Mouse (Mus musculus): ENCODE measurements around the gene Tspan18. TPM values are rescaled to one million over a fixed set of nuclear protein-coding genes. Genes with fewer than 3 reads are reported as not detected.

Gene Tspan18
- polyA plus RNA-seq, 1 experiment from 2014 or later = 44.8 TPM

GRCm38 (mm10) chr2:93154486-93155032, 179.7 kb downstream of the Tspan18 start:
- H3K27ac ChIP-seq = no peak overlapping the region
- H3K27me3 ChIP-seq = no peaks in the 10 kb centered on the region
- H3K9ac ChIP-seq = no peak overlapping the region
- no peak for ATAC-seq (replicated peaks; ENCODE audit: low FRiP score)
- H3K4me2 ChIP-seq = no peak overlapping the region
- 74% methylated on average over 1 of the region's 1 CpGs for WGBS
- no peaks in the 10 kb centered on the region for H3K4me1 ChIP-seq
- H3K4me3 ChIP-seq (replicated peaks) = no peak overlapping the region
- no peaks in the 10 kb centered on the region for H3K9me3 ChIP-seq (replicated peaks)
- no peaks in the 10 kb centered on the region for H3K36me3 ChIP-seq

GRCm38 (mm10) chr2:93153833-93154232, 180.5 kb downstream of the Tspan18 start:
- 100% methylated on average over 1 of the region's 1 CpGs for WGBS
- ATAC-seq (replicated peaks; ENCODE audit: low FRiP score) = no peak

GRCm38 (mm10) chr2:93152883-93153491, 181.3 kb downstream of the Tspan18 start:
- no peaks in the 10 kb centered on the region for H3K27me3 ChIP-seq
- no peak overlapping the region for H3K27ac ChIP-seq
- H3K9ac ChIP-seq = no peak overlapping the region
- H3K36me3 ChIP-seq = no peaks in the 10 kb centered on the region
- no peak for ATAC-seq (replicated peaks; ENCODE audit: low FRiP score)
- no peaks in the 10 kb centered on the region for H3K4me1 ChIP-seq
- no peak overlapping the region for H3K4me2 ChIP-seq
- no peak overlapping the region for H3K4me3 ChIP-seq (replicated peaks)
- WGBS = 87% methylated on average over 7 of the region's 7 CpGs
- H3K9me3 ChIP-seq (replicated peaks) = no peaks in the 10 kb centered on the region

More at GRCm38 (mm10) chr2:93153833-93154232, 180.5 kb downstream of the Tspan18 start:
- Histone ChIP-seq H3K4me2 (no peak overlapping the region), H3K9ac (no peak overlapping the region), H3K36me3 (no peaks in the 10 kb centered on the region), H3K27me3 (no peaks in the 10 kb centered on the region), H3K4me3 (replicated peaks) (no peak overlapping the region), H3K4me1 (no peaks in the 10 kb centered on the region), H3K27ac (no peak overlapping the region), H3K9me3 (replicated peaks) (no peaks in the 10 kb centered on the region)

GRCm38 (mm10) chr2:93152191-93152601, 182.1 kb downstream of the Tspan18 start:
- Histone ChIP-seq H3K9ac (no peak overlapping the region), H3K36me3 (no peaks in the 10 kb centered on the region), H3K4me1 (no peaks in the 10 kb centered on the region), H3K9me3 (replicated peaks) (no peaks in the 10 kb centered on the region), H3K27me3 (no peaks in the 10 kb centered on the region; the same call in 1 of the 2 replicates), H3K27ac (no peak overlapping the region), H3K4me2 (no peak overlapping the region), H3K4me3 (replicated peaks) (no peak overlapping the region)
- WGBS = 79% methylated on average over 6 of the region's 6 CpGs
- ATAC-seq (replicated peaks; ENCODE audit: low FRiP score) = no peak

Other genes starting within 250 kb of the Tspan18 start
- gene Trp53i11, start 147.0 kb downstream of the Tspan18 start, polyA plus RNA-seq (2015; fragmentation: Nextera tagmentation; extraction: Ambion mirVana) = 36.1 and 42.1 TPM in 2 replicates
- 47.8 and 49.4 TPM in 2 replicates for gene Cd82, start 128.6 kb upstream of the Tspan18 start, polyA plus RNA-seq (2015; fragmentation: Nextera tagmentation; extraction: Ambion mirVana)
- gene Gm10803, start 226.1 kb upstream of the Tspan18 start, polyA plus RNA-seq (2015; fragmentation: Nextera tagmentation; extraction: Ambion mirVana) = not detected in 2 replicates